Mouse (Mus musculus): ENCODE results near the gene Alyref2. TPM values are rescaled to one million over a fixed set of nuclear protein-coding genes. Genes with fewer than 3 reads are reported as not detected.

The Alyref2 gene
- polyA plus RNA-seq, 1 experiment, result 3.8 TPM

Other genes with a start within 250 kb of the Alyref2 start
- 70.3 and 80.0 TPM in 2 replicates for gene B4galt3, start 233.2 kb upstream of the Alyref2 start, polyA plus RNA-seq (2012; rRNA removed)
- 21.9 and 34.8 TPM in 2 replicates for gene Ppox, start 222.3 kb upstream of the Alyref2 start, polyA plus RNA-seq (2012; rRNA removed)
- 30.0 and 36.4 TPM in 2 replicates for gene Usp21, start 215.5 kb upstream of the Alyref2 start, polyA plus RNA-seq (2012; rRNA removed)
- 34.5 and 35.8 TPM in 2 replicates for gene Ufc1, start 208.5 kb upstream of the Alyref2 start, polyA plus RNA-seq (2012; rRNA removed)
- 44.3 and 50.3 TPM in 2 replicates for gene Dedd, start 174.3 kb upstream of the Alyref2 start, polyA plus RNA-seq (2012; rRNA removed)
- 46.5 and 54.7 TPM in 2 replicates for gene Nit1, start 157.8 kb upstream of the Alyref2 start, polyA plus RNA-seq (2012; rRNA removed)
- gene Pfdn2, start 157.8 kb upstream of the Alyref2 start, polyA plus RNA-seq (2012; rRNA removed), result 10.3 and 11.7 TPM in 2 replicates
- gene Klhdc9, start 142.7 kb upstream of the Alyref2 start, polyA plus RNA-seq (2012; rRNA removed), result 0.14 and 0.18 TPM in 2 replicates
- gene Nectin4, start 133.4 kb upstream of the Alyref2 start, polyA plus RNA-seq (2012; rRNA removed), result 0.51 and 0.59 TPM in 2 replicates
- 7.0 and 10.2 TPM in 2 replicates for gene Arhgap30, start 114.5 kb upstream of the Alyref2 start, polyA plus RNA-seq (2012; rRNA removed)
- gene Usf1, start 92.2 kb upstream of the Alyref2 start, polyA plus RNA-seq (2012; rRNA removed), result 80.1 and 86.0 TPM in 2 replicates
- gene Tstd1, start 84.6 kb upstream of the Alyref2 start, polyA plus RNA-seq (2012; rRNA removed), result 77.2 and 98.1 TPM in 2 replicates
- 160 and 191 TPM in 2 replicates for gene F11r, start 65.9 kb upstream of the Alyref2 start, polyA plus RNA-seq (2012; rRNA removed)
- 2,801 and 3,610 TPM in 2 replicates for gene Itln1, start 31.8 kb downstream of the Alyref2 start, polyA plus RNA-seq (2012; rRNA removed)
- gene Cd244a, start 55.7 kb downstream of the Alyref2 start, polyA plus RNA-seq (2012; rRNA removed), result 2.4 and 3.4 TPM in 2 replicates
- 2.9 and 3.6 TPM in 2 replicates for gene Ly9, start 103.9 kb downstream of the Alyref2 start, polyA plus RNA-seq (2012; rRNA removed)
- 2.0 and 5.3 TPM in 2 replicates for gene Slamf7, start 149.6 kb downstream of the Alyref2 start, polyA plus RNA-seq (2012; rRNA removed)
- gene Cd48, start 178.5 kb downstream of the Alyref2 start, polyA plus RNA-seq (2012; rRNA removed), result 12.7 and 13.5 TPM in 2 replicates

Data from large intestine, adult 2 months (tissue).